Comparison of ENCODE assay signal across 22 mouse cellular contexts in genomic region chr17:34860514-34860913, GRCm38 (mm10). TPM values are rescaled to one million over a fixed set of nuclear protein-coding genes. Genes with fewer than 3 reads are reported as not detected.
"Had no signal": no experiment of that assay in that cellular context is flagged by ENCODE, and none has a peak within 500 bp of the region (broad histone marks: within the 10 kb centered on the region; RNA-seq: fewer than 3 reads in every experiment).

No protein-coding gene starts in this region.

- H3K4me3 ChIP-seq: hindbrain, embryonic 15.5 days; left cerebral cortex, adult 2 months; limb, embryonic 12.5 days; midbrain, embryonic 10.5 days; neural tube, embryonic 15.5 days had no signal

- H3K9me3 ChIP-seq: hindbrain, embryonic 15.5 days; limb, embryonic 12.5 days; midbrain, embryonic 10.5 days; neural tube, embryonic 15.5 days had no signal

- DNase-seq: kidney, adult 18-20 months; kidney, postnatal 14 days; lung, adult 2 months; lung, postnatal 10 days; lung, postnatal 4 days; spleen, adult 18-20 months; thymus, adult 18-20 months; thymus, postnatal 14 days had no signal

- H3K4me2 ChIP-seq: hindbrain, embryonic 15.5 days; limb, embryonic 12.5 days; neural tube, embryonic 15.5 days had no signal

- H3K9ac ChIP-seq: hindbrain, embryonic 15.5 days; limb, embryonic 12.5 days; neural tube, embryonic 15.5 days had no signal

- H3K27ac ChIP-seq: hindbrain, embryonic 15.5 days; left cerebral cortex, adult 2 months; limb, embryonic 12.5 days; midbrain, embryonic 10.5 days; neural tube, embryonic 15.5 days had no signal

- ATAC-seq: midbrain, embryonic 16.5 days had no signal

- H3K4me1 ChIP-seq: hindbrain, embryonic 15.5 days; limb, embryonic 12.5 days; neural tube, embryonic 15.5 days had no signal

- H3K27me3 ChIP-seq: hindbrain, embryonic 15.5 days; limb, embryonic 12.5 days; neural tube, embryonic 15.5 days had no signal

RNA-seq across cellular contexts. Expression of gene Gm20547, which starts 21.3 kb away (rescaled TPM):
- total RNA-seq: layer of hippocampus, adult 8-10 months; layer of hippocampus, postnatal 25 days; left cerebral cortex, adult 2 months; left cerebral cortex, postnatal 25 days; megakaryocyte, adult 5-6 weeks had no signal
- polyA plus RNA-seq: hindbrain, embryonic 15.5 days; kidney, embryonic 14.5 days; large intestine, adult 2 months; lung, adult 2 months; midbrain, embryonic 16.5 days; neural tube, embryonic 11.5 days; neural tube, embryonic 15.5 days; stomach, embryonic 14.5 days had no signal
